Comparison of ENCODE assay signal across 9 mouse cellular contexts in the genomic region with DNA sequence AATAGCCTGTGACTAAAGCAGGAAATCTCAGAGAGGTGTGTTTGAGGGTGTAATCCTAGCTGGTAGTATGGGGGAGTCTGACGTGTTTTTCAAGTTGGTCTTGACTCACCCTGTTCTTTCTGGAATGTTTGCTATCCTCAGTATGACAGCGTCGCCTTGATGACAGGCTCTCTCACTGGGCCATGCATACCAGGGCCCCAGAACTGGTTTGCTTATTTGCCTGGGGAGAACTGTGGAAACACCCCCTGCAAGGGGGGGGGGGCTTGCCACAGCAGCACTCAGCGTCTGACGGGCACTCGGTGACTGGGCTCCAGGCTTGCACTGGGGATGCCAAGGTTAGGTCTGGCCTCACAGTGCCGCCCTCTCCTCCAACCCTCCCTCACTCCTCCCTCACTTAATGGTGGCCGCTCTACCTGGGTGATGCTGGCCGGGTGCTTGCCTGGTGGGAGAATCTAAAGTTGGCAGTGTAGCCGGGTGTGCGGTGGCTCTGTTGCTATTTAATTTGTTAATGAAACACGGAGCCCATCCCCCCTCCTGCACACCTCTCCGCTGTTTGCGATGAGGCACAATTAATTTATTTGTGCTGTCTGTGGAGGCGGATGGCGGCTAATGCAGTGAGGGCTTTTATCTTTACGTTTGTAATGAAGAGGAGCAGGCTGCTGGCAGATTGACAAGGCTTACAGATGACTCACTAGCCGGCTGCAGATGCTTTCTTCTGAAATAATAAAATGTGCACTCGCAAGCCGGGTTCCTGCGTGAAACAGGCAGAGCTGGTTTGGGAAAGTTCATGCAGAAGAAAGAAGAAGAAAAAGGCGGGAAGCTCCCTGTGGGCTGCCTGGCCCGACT. TPM values are rescaled to one million over a fixed set of nuclear protein-coding genes. Genes with fewer than 3 reads are reported as not detected.
A peak's percentile ranks its signal among the peaks of the same experiment; 100 is the strongest.
DNase-seq lines count a peak whose midpoint lies in the region; ATAC-seq and TF ChIP-seq lines count a peak whose summit lies in the region.
"Had no signal": no experiment of that assay in that cellular context is flagged by ENCODE, and none has a peak within 500 bp of the region (broad histone marks: within the 10 kb centered on the region; RNA-seq: fewer than 3 reads in every experiment).

No protein-coding gene starts in this region.

- peak overlapping the region; percentile 42 for H3K4me2 ChIP-seq in lung, postnatal 0 days (replicated peaks; ENCODE audit: low read depth, low read length)
- H3K4me2 ChIP-seq: liver, embryonic 15.5 days had no signal

- H3K27me3 ChIP-seq in C2C12 (ENCODE audit: control insufficient read depth, insufficient read depth, insufficient read length), result no peaks in the 10 kb centered on the region
- no peaks in the 10 kb centered on the region for H3K27me3 ChIP-seq in hindbrain, embryonic 10.5 days (ENCODE audit: insufficient read depth, poor library complexity, severe bottlenecking)
- H3K27me3 ChIP-seq in lung, postnatal 0 days (replicated peaks; ENCODE audit: insufficient read depth, low read length), result no peaks in the 10 kb centered on the region

- DNase-seq in adrenal gland, postnatal 25 days, result peak; percentile 75
- peak; percentile 72 for DNase-seq in fibroblast of lung, adult 2 months (ENCODE audit: low read depth)
- DNase-seq in hindbrain, embryonic 10.5 days (ENCODE audit: low spot score), result peak; percentile 40
- DNase-seq in layer of hippocampus, adult 8-10 months (ENCODE audit: low spot score in 2 of 2), result peak; percentile 63 to 79
- peak; percentile 95 for DNase-seq in lung, postnatal 0 days (ENCODE audit: low spot score)
- DNase-seq in right cerebral cortex, postnatal 36 days (ENCODE audit: low spot score in 2 of 2), result peak; percentile 36 to 52
- DNase-seq in thymus, postnatal 10 days (ENCODE audit: low spot score in 2 of 2), result no peak

- peak overlapping the region; percentile 5 for H3ac ChIP-seq in C2C12 (ENCODE audit: control insufficient read depth, insufficient read length, low read depth)

- WGBS in hindbrain, embryonic 10.5 days, result 14% methylated on average over 23 of the region's 23 CpGs
- 5% methylated on average over 23 of the region's 23 CpGs for WGBS in lung, postnatal 0 days

- no peak for TF ChIP-seq CTCF in C2C12 (IDR thresholded peaks at IDR 0.05; ENCODE audit: control insufficient read depth, insufficient read depth, insufficient read length)
- TF ChIP-seq CTCF in lung, postnatal 0 days (IDR thresholded peaks at IDR 0.05), result no peak

- no peaks in the 10 kb centered on the region for H3K36me3 ChIP-seq in C2C12 (ENCODE audit: control insufficient read depth, insufficient read depth)
- H3K36me3 ChIP-seq in hindbrain, embryonic 10.5 days, result no peaks in the 10 kb centered on the region
- H3K36me3 ChIP-seq in lung, postnatal 0 days (ENCODE audit: insufficient read depth, low read length), result no peaks in the 10 kb centered on the region
- H3K36me3 ChIP-seq: liver, embryonic 15.5 days had no signal

- H3K9ac ChIP-seq in lung, postnatal 0 days (replicated peaks; ENCODE audit: low read depth), result no peak overlapping the region
- H3K9ac ChIP-seq: liver, embryonic 15.5 days had no signal

- TF ChIP-seq EP300 in lung, postnatal 0 days (IDR thresholded peaks at IDR 0.05), result peak; percentile 98

- peak overlapping the region; percentile 11 for H3K4me3 ChIP-seq in C2C12 (ENCODE audit: insufficient read depth, poor library complexity, severe bottlenecking)
- H3K4me3 ChIP-seq in hindbrain, embryonic 10.5 days, result peak overlapping the region; percentile 29
- H3K4me3 ChIP-seq in lung, postnatal 0 days (ENCODE audit: low read depth, low read length), result no peak overlapping the region
- H3K4me3 ChIP-seq: liver, embryonic 15.5 days had no signal

- peaks cover 70% of the 10 kb centered on the region for H3K79me3 ChIP-seq in C2C12 (ENCODE audit: low read depth)

- H3K79me2 ChIP-seq in C2C12 (ENCODE audit: control insufficient read depth, insufficient read depth), result peaks cover 96% of the 10 kb centered on the region

- peaks cover 87% of the 10 kb centered on the region for H3K4me1 ChIP-seq in hindbrain, embryonic 10.5 days (replicated peaks)
- peaks cover 18% of the 10 kb centered on the region; the same call in 1 of the 2 replicates for H3K4me1 ChIP-seq in lung, postnatal 0 days (ENCODE audit: insufficient read depth, low read depth, low read length)

- H3K27ac ChIP-seq in hindbrain, embryonic 10.5 days, result peak overlapping the region; percentile 80
- peak overlapping the region; percentile 77 for H3K27ac ChIP-seq in lung, postnatal 0 days (ENCODE audit: low read length)
- H3K27ac ChIP-seq: liver, embryonic 15.5 days had no signal

- peak; percentile 94 for ATAC-seq in lung, postnatal 0 days

- H3K9me3 ChIP-seq in hindbrain, embryonic 10.5 days, result no peaks in the 10 kb centered on the region
- H3K9me3 ChIP-seq in lung, postnatal 0 days (ENCODE audit: low read length), result no peaks in the 10 kb centered on the region
- H3K9me3 ChIP-seq: liver, embryonic 15.5 days had no signal

TF ChIP-seq in C2C12, 6 proteins besides CTCF, POLR2A, EP300 and RAD21:
- TF ChIP-seq MAX (IDR thresholded peaks at IDR 0.05) (peak; percentile 57), USF1 (IDR thresholded peaks at IDR 0.05; ENCODE audit: low read depth) (no peak), FOSL1 (IDR thresholded peaks at IDR 0.05; ENCODE audit: insufficient read depth, low read length, poor library complexity, severe bottlenecking) (peak; percentile 14), MYOD1 (IDR thresholded peaks at IDR 0.05; ENCODE audit: control insufficient read depth, insufficient read length, low read depth) (no peak), CEBPB (IDR thresholded peaks at IDR 0.05; ENCODE audit: low read depth) (no peak)

RNA-seq across cellular contexts. Expression of gene Tead1, which starts 41.2 kb away (rescaled TPM):
- 25.1 TPM for polyA plus RNA-seq in C2C12 (2012; fragmentation: generic; extraction: Trizol)
- 55.9 and 73.4 TPM in 2 replicates for total RNA-seq in adrenal gland, postnatal 25 days (2021)
- 17.8 and 20.6 TPM in 2 replicates for polyA plus RNA-seq in hindbrain, embryonic 10.5 days (2016; fragmentation: Nextera tagmentation; extraction: Ambion mirVana)
- total RNA-seq in layer of hippocampus, adult 8-10 months (2022), result 10 to 100 TPM; 19.8 to 37.6 (median 27.3) TPM
- 23.0 and 28.8 TPM in 2 replicates for polyA plus RNA-seq in lung, postnatal 0 days (2015; fragmentation: Nextera tagmentation; extraction: Ambion mirVana)

Comparison
In these comparisons a context has a peak if more than half of its experiments do, and no peak if none do; other contexts are left out.
1. DNase-seq: peak in adrenal gland, postnatal 25 days (single experiment), fibroblast of lung, adult 2 months (single experiment), hindbrain, embryonic 10.5 days (single experiment), layer of hippocampus, adult 8-10 months (2 of 2), lung, postnatal 0 days (single experiment) and right cerebral cortex, postnatal 36 days (2 of 2); none in thymus, postnatal 10 days (0 of 2).